Comparison of ENCODE assay signal across 14 mouse cellular contexts in the genomic region with DNA sequence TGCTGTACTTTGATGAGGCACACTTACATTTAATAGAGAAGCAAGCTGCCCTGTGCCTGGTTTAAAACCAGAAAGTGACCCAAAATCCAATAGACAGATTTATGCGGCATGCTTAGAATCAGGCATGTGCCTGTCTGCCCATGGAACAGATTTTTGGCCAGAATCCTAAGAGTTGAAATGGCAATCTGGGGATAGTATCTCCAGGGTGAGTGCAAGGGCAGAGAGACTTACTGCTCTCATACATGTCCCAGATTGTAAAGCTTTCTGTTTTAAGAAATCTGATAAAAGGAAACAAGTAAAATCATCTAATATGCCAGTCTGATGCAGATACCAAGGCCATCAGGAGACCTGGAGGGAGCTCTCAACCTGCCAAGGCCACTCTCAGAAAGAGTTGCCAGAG.
DNase-seq lines count a peak whose midpoint lies in the region; TF ChIP-seq lines count a peak whose summit lies in the region.
"Had no signal": no experiment of that assay in that cellular context is flagged by ENCODE, and none has a peak within 500 bp of the region (broad histone marks: within the 10 kb centered on the region; RNA-seq: fewer than 3 reads in every experiment).

No protein-coding gene starts in this region.

- no peak for TF ChIP-seq POLR2A in cerebellum, adult 2 months (IDR thresholded peaks at IDR 0.05; ENCODE audit: borderline replicate concordance, insufficient read depth, low read length)

- no peaks in the 10 kb centered on the region for H3K27me3 ChIP-seq in cerebellum, adult 2 months (ENCODE audit: control insufficient read depth, insufficient read depth, low read length)
- H3K27me3 ChIP-seq: heart, embryonic 13.5 days had no signal

- WGBS in cerebellum, adult 2 months, result 11% methylated on average over 1 of the region's 1 CpGs

- peak; percentile 4 to 14 for DNase-seq in layer of hippocampus, postnatal 10 days (ENCODE audit: low spot score in 2 of 2)
- DNase-seq in layer of hippocampus, adult 9-10 months (ENCODE audit: low spot score), result no peak
- DNase-seq in cerebellum, adult 2 months, result peak; percentile 8 to 31
- DNase-seq in cerebellum, adult 9-11 months, result peak; percentile 11
- no peak for DNase-seq in kidney, postnatal 25 days
- no peak for DNase-seq in frontal cortex, postnatal 25 days (ENCODE audit: low spot score in 2 of 2)
- no peak for DNase-seq in urinary bladder, adult 2 months (ENCODE audit: low spot score)
- DNase-seq: adrenal gland, adult 2 months; adrenal gland, postnatal 25 days; gastrocnemius, postnatal 14 days; heart, postnatal 36 days; kidney, adult 8-10 months had no signal

- no peaks in the 10 kb centered on the region for H3K4me1 ChIP-seq in cerebellum, adult 2 months (ENCODE audit: control insufficient read depth, insufficient read depth, low read length)
- H3K4me1 ChIP-seq: embryonic facial prominence, embryonic 10.5 days; heart, embryonic 13.5 days had no signal

- no peak overlapping the region for H3K27ac ChIP-seq in cerebellum, adult 2 months (ENCODE audit: insufficient read depth, low read length)
- H3K27ac ChIP-seq: embryonic facial prominence, embryonic 10.5 days; heart, embryonic 13.5 days had no signal

- H3K4me3 ChIP-seq in cerebellum, adult 2 months (replicated peaks; ENCODE audit: insufficient read depth, low read depth, low read length), result no peak overlapping the region
- H3K4me3 ChIP-seq: embryonic facial prominence, embryonic 10.5 days; heart, embryonic 13.5 days had no signal

- no peak for TF ChIP-seq CTCF in cerebellum, adult 2 months (IDR thresholded peaks at IDR 0.05; ENCODE audit: borderline replicate concordance, insufficient read depth, low read depth, low read length)

Comparison
In these comparisons a context has a peak if more than half of its experiments do, and no peak if none do; other contexts are left out.
1. DNase-seq: peak in layer of hippocampus, postnatal 10 days (2 of 2), cerebellum, adult 2 months (2 of 2) and cerebellum, adult 9-11 months (single experiment); none in layer of hippocampus, adult 9-10 months (single experiment), kidney, postnatal 25 days (0 of 2), frontal cortex, postnatal 25 days (0 of 2) and urinary bladder, adult 2 months (single experiment).